Mouse (Mus musculus): ENCODE data around the gene Trappc11. TPM values are rescaled to one million over a fixed set of nuclear protein-coding genes. Genes with fewer than 3 reads are reported as not detected.

The Trappc11 gene
- 10.4 TPM for polyA plus RNA-seq (2014; fragmentation: Illumina TruSeq; extraction: RNeasy Lipid Tissue Mini Kit (QIAGEN cat#74804); ENCODE audit: insufficient read depth, low read depth, low replicate concordance)

GRCm38 (mm10) chr8:47533344-47534125 lies at the start of gene Trappc11, which contains the start of gene Rwdd4a:
Gene Trappc11, minus strand, starts transcription at chr8:47533470.
Gene Rwdd4a, plus strand, starts transcription at chr8:47533664.

GRCm38 (mm10) chr8:47446312-47447046 lies 86.8 kb downstream of the Trappc11 start, which contains the start of gene Stox2:
Gene Stox2, minus strand, starts transcription at chr8:47446362.

Other genes starting within 250 kb of the Trappc11 start
- 1.5 TPM for gene Stox2, start 87.1 kb downstream of the Trappc11 start, polyA plus RNA-seq (2014; fragmentation: Illumina TruSeq; extraction: RNeasy Lipid Tissue Mini Kit (QIAGEN cat#74804); ENCODE audit: insufficient read depth, low read depth, low replicate concordance)
- 11.6 TPM for gene Rwdd4a, start 194 bp upstream of the Trappc11 start, polyA plus RNA-seq (2014; fragmentation: Illumina TruSeq; extraction: RNeasy Lipid Tissue Mini Kit (QIAGEN cat#74804); ENCODE audit: insufficient read depth, low read depth, low replicate concordance)
- gene Ing2, start 142.1 kb upstream of the Trappc11 start, polyA plus RNA-seq (2014; fragmentation: Illumina TruSeq; extraction: RNeasy Lipid Tissue Mini Kit (QIAGEN cat#74804); ENCODE audit: insufficient read depth, low read depth, low replicate concordance), result 20.5 TPM
- 7.3 TPM for gene Cdkn2aip, start 180.5 kb upstream of the Trappc11 start, polyA plus RNA-seq (2014; fragmentation: Illumina TruSeq; extraction: RNeasy Lipid Tissue Mini Kit (QIAGEN cat#74804); ENCODE audit: insufficient read depth, low read depth, low replicate concordance)